Mouse (Mus musculus) small intestine, adult 2 months (tissue): ENCODE results near the gene Rabif.

Experiments used
- CTCF ChIP-seq: fragments of 200-500 bp; IDR thresholded peaks from 2 replicates; pipeline ENCODE4 v1.5.1; 2012; ENCODE audit warnings: low read depth, mild to moderate bottlenecking, control low read depth, inconsistent platforms, low read length, moderate library complexity, mixed read lengths; ENCODE audit not compliant: insufficient replicate concordance, insufficient read length; ENCODE audit errors: extremely low read depth
- POLR2A ChIP-seq: fragments of 200-500 bp; IDR thresholded peaks from 2 replicates; pipeline ENCODE4 v1.6.1; 2012; ENCODE audit warnings: low read depth, mild to moderate bottlenecking, control low read depth, inconsistent platforms, low read length, moderate library complexity

DNA sequence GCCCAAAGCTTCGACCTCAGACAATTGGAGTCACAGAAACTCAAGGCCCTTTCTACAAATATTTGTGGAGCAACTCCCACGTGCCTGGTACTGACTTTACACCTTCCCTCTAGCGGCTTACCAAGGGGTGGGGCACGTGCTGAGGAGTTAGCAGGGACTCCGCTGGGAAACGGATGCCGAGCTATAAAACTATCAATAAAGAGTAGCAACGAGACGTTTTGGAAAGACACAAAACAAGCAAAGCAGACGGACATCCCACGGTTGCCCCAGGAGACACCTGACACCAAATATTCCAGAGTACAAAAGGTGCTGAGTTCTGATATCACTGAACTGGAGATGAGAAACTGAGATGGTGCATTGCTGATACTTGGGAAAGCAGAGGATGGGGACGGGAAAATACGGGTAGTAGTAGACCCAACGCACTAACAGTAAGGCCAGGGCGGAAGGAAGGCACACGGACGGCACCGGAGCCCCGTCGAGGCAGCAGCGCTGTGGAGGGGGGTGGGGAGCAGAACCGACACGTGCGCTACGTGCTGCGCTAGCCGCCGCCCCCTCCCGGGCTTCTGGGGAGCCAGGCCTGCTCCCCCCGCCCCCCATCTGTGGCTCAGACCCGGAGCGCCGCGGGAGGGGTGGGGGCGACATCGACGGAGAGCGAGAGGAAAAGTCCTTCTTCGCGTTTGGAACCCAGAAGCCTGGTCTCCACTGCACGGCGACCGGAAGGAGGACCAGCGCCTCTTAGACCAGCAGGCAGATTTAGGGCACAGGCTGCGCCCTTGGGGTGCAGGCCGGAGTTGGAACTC, 61.6 kb downstream of the Rabif start:
- no peak for TF ChIP-seq CTCF
- TF ChIP-seq POLR2A: no peak
